Mouse (Mus musculus): Measurements from ENCODE around the gene Rps8. TPM values are rescaled to one million over a fixed set of nuclear protein-coding genes. Genes with fewer than 3 reads are reported as not detected.

The Rps8 gene
- total and polyA plus RNA-seq, 3 experiments = 1,480 to 5,379 (median 2,191) TPM

DNA sequence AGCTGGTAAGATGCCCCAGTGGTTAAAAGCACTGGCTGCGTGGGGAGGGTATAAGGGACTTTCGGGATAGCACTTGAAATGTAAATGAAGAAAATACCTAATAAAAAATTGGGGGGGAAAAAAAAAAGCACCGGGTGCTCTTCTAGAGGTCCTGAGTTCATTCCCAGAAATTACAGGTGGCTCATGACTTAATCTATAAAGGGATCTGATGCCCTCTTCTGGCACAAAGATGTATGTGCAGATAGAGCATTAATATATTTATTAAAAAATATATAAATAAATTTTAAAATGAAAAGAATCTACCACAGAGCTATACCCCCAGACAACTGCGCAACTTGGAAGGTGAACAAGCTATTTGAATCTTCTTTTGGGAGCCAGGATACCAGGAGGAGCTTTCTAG lies 15.4 kb downstream of the Rps8 start:
- no peak for DNase-seq (ENCODE audit: extremely low read depth)
- Histone ChIP-seq H3K27me3 (replicated peaks) (no peaks in the 10 kb centered on the region), H3K4me1 (ENCODE audit: control insufficient read depth in 1 of 2, insufficient read depth in 2 of 2) (peaks cover 9 to 26% of the 10 kb centered on the region in 2 experiments), H3K36me3 (replicated peaks in 1 of 2; ENCODE audit: control insufficient read depth in 1 of 2, insufficient read depth in 1 of 2, low read length in 1 of 2) (no peaks in the 10 kb centered on the region), H3K9ac (ENCODE audit: insufficient read depth, low read depth) (no peak overlapping the region), H3K27ac (ENCODE audit: insufficient read depth, low read depth) (no peak overlapping the region), H3K9me3 (replicated peaks; ENCODE audit: low read length) (no peaks in the 10 kb centered on the region), H3K79me2 (replicated peaks; ENCODE audit: control insufficient read depth, extremely low read depth, insufficient read depth, poor library complexity, severe bottlenecking) (no peaks in the 10 kb centered on the region), H3K4me2 (ENCODE audit: insufficient read depth, low read depth, poor library complexity, severe bottlenecking) (no peak overlapping the region), H3K4me3 (replicated peaks in 1 of 3; ENCODE audit: low read depth in 2 of 3, low read length in 2 of 3, poor library complexity in 1 of 3) (no peak overlapping the region)
- no peak for TF ChIP-seq GABPA (IDR thresholded peaks at IDR 0.05; ENCODE audit: insufficient replicate concordance, low read depth, low read length)
- TF ChIP-seq ZNF384 (IDR thresholded peaks at IDR 0.05; ENCODE audit: low read depth, low read length) = no peak
- TF ChIP-seq RAD21 (IDR thresholded peaks at IDR 0.05; ENCODE audit: low read depth, low read length) = peak; percentile 69
- no peak for TF ChIP-seq JUN (IDR thresholded peaks at IDR 0.05; ENCODE audit: insufficient read depth, low read depth, low read length)
- 0 out of 2 replicates have a peak, but pooled peaks have one; percentile 26 for TF ChIP-seq MYC (IDR thresholded peaks at IDR 0.05; ENCODE audit: low read depth, low read length)
- TF ChIP-seq CTCF (conservative IDR thresholded peaks at IDR 0.05 in 1 of 2, IDR thresholded peaks at IDR 0.05 in 1 of 2; ENCODE audit: low read depth in 2 of 2, low read length in 2 of 2) = peak in 1 of 2 experiments; percentile 68; a peak in 2 of 4 replicates
- TF ChIP-seq IRF4 (IDR thresholded peaks at IDR 0.05; ENCODE audit: low read depth, low read length) = no peak
- no peak for TF ChIP-seq ETS1 (conservative IDR thresholded peaks at IDR 0.05; ENCODE audit: low read depth, low read length)
- TF ChIP-seq ZKSCAN1 (IDR thresholded peaks at IDR 0.05; ENCODE audit: borderline replicate concordance, low read depth, low read length) = no peak
- no peak for TF ChIP-seq NRF1 (IDR thresholded peaks at IDR 0.05; ENCODE audit: low read depth, low read length)
- peak; percentile 5; the same call in 1 of the 2 replicates for TF ChIP-seq ZC3H11A (IDR thresholded peaks at IDR 0.05; ENCODE audit: low read depth, low read length)
- TF ChIP-seq POLR2AphosphoS2 (IDR thresholded peaks at IDR 0.05; ENCODE audit: low read depth, low read length) = no peak
- peak; percentile 33 for TF ChIP-seq SMC3 (IDR thresholded peaks at IDR 0.05; ENCODE audit: low read depth, low read length)
- in situ Hi-C loops (cut with MboI; ENCODE audit: low pct_ligation_motif_present, low pct_unique_long_range_greater_than_20kb, low sequenced_read_pairs) (no loop called here), dilution Hi-C loops (cut with MboI; ENCODE audit: extremely low pct_ligation_motif_present, extremely low pct_unique_long_range_greater_than_20kb, low sequenced_read_pairs) (no loop called here)

DNA sequence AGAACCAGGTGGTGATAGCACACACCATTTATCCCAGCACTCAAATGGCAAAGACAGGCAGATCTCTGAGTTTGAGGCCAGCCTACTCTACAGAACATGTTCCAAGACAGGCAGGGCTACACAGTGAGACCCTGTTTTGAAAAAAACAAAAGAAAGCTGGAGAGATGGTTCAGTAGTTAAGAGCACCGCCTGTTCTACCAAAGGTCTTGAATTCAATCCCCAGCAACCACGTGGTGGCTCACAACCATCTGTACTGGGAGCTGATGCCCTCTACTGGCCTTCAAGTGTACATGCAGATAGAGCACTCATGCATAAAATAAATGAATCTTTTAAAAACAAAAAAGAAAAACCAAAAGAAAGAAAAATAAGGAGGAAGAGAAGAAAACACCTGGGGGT lies 16.8 kb downstream of the Rps8 start:
- in situ Hi-C loops (cut with MboI; ENCODE audit: low pct_ligation_motif_present, low pct_unique_long_range_greater_than_20kb, low sequenced_read_pairs) = loop anchor here (5.0 kb wide), 2 partner anchors 37 to 317 kb away; partner anchors contain the start of gene Hpdl
- no peak overlapping the region for H3K9ac ChIP-seq (ENCODE audit: insufficient read depth, low read depth)
- TF ChIP-seq HCFC1 (IDR thresholded peaks at IDR 0.05; ENCODE audit: low read depth, low read length) (peak; percentile 43), MEF2A (IDR thresholded peaks at IDR 0.05; ENCODE audit: borderline replicate concordance, low read depth, low read length) (peak; percentile 32; the same call in 1 of the 2 replicates), UBTF (IDR thresholded peaks at IDR 0.05; ENCODE audit: low read depth, low read length) (no peak), ZNF384 (IDR thresholded peaks at IDR 0.05; ENCODE audit: low read depth, low read length) (peak; percentile 64; the same call in 1 of the 2 replicates), ZC3H11A (IDR thresholded peaks at IDR 0.05; ENCODE audit: low read depth, low read length) (peak; percentile 52), RCOR1 (conservative IDR thresholded peaks at IDR 0.05; ENCODE audit: low read depth, low read length) (no peak), MAX (IDR thresholded peaks at IDR 0.05; ENCODE audit: low read length) (peak; percentile 99), MXI1 (IDR thresholded peaks at IDR 0.05; ENCODE audit: low read depth, low read length) (peak; percentile 97), PAX5 (IDR thresholded peaks at IDR 0.05; ENCODE audit: low read length) (no peak), BHLHE40 (IDR thresholded peaks at IDR 0.05; ENCODE audit: low read depth, low read length) (no peak), SMC3 (IDR thresholded peaks at IDR 0.05; ENCODE audit: low read depth, low read length) (peak; percentile 84), TCF12 (IDR thresholded peaks at IDR 0.05; ENCODE audit: low read depth, low read length) (0 out of 2 replicates have a peak, but pooled peaks have one; percentile 35), MYC (IDR thresholded peaks at IDR 0.05; ENCODE audit: low read depth, low read length) (peak; percentile 100), ETS1 (conservative IDR thresholded peaks at IDR 0.05; ENCODE audit: low read depth, low read length) (peak; percentile 21; the same call in 1 of the 2 replicates), POLR2AphosphoS2 (IDR thresholded peaks at IDR 0.05; ENCODE audit: low read depth, low read length) (no peak), USF1 (IDR thresholded peaks at IDR 0.05; ENCODE audit: low read depth, low read length) (peak; percentile 83), CTCF (conservative IDR thresholded peaks at IDR 0.05 in 1 of 2, IDR thresholded peaks at IDR 0.05 in 1 of 2; ENCODE audit: low read depth in 2 of 2, low read length in 2 of 2) (peak; percentile 79 to 97), USF2 (conservative IDR thresholded peaks at IDR 0.05; ENCODE audit: low read depth, low read length) (peak; percentile 74), JUN (IDR thresholded peaks at IDR 0.05; ENCODE audit: insufficient read depth, low read depth, low read length) (no peak), GABPA (IDR thresholded peaks at IDR 0.05; ENCODE audit: insufficient replicate concordance, low read depth, low read length) (no peak), POLR2A (IDR thresholded peaks at IDR 0.05; ENCODE audit: low read depth, low read length) (peak; percentile 40; the same call in 1 of the 2 replicates), NELFE (IDR thresholded peaks at IDR 0.05; ENCODE audit: low read depth, low read length) (peak; percentile 66; the same call in 1 of the 2 replicates), E2F4 (IDR thresholded peaks at IDR 0.05; ENCODE audit: insufficient replicate concordance, low read depth, low read length) (no peak), KAT2A (IDR thresholded peaks at IDR 0.05; ENCODE audit: insufficient replicate concordance, low read length) (no peak), ELF1 (IDR thresholded peaks at IDR 0.05; ENCODE audit: low read depth, low read length) (no peak), RAD21 (IDR thresholded peaks at IDR 0.05; ENCODE audit: low read depth, low read length) (peak; percentile 83)

More for the DNA sequence above, 16.8 kb downstream of the Rps8 start:
- peak; percentile 74 for DNase-seq (ENCODE audit: extremely low read depth)
- Histone ChIP-seq H3K4me2 (ENCODE audit: insufficient read depth, low read depth, poor library complexity, severe bottlenecking) (peak overlapping the region; percentile 55; the same call in 1 of the 2 replicates), H3K4me3 (replicated peaks in 1 of 3; ENCODE audit: low read depth in 2 of 3, low read length in 2 of 3, poor library complexity in 1 of 3) (no peak overlapping the region), H3K79me2 (replicated peaks; ENCODE audit: control insufficient read depth, extremely low read depth, insufficient read depth, poor library complexity, severe bottlenecking) (no peaks in the 10 kb centered on the region), H3K9me3 (replicated peaks; ENCODE audit: low read length) (no peaks in the 10 kb centered on the region), H3K36me3 (replicated peaks in 1 of 2; ENCODE audit: control insufficient read depth in 1 of 2, insufficient read depth in 1 of 2, low read length in 1 of 2) (no peaks in the 10 kb centered on the region), H3K27me3 (replicated peaks) (no peaks in the 10 kb centered on the region), H3K27ac (ENCODE audit: insufficient read depth, low read depth) (peak overlapping the region; percentile 16), H3K4me1 (ENCODE audit: control insufficient read depth in 1 of 2, insufficient read depth in 2 of 2) (peaks cover 16 to 39% of the 10 kb centered on the region in 2 experiments)
- dilution Hi-C loops (cut with MboI; ENCODE audit: extremely low pct_ligation_motif_present, extremely low pct_unique_long_range_greater_than_20kb, low sequenced_read_pairs) = no loop called here
